21 mouse cellular contexts compared by ENCODE assay signal in the genomic region with DNA sequence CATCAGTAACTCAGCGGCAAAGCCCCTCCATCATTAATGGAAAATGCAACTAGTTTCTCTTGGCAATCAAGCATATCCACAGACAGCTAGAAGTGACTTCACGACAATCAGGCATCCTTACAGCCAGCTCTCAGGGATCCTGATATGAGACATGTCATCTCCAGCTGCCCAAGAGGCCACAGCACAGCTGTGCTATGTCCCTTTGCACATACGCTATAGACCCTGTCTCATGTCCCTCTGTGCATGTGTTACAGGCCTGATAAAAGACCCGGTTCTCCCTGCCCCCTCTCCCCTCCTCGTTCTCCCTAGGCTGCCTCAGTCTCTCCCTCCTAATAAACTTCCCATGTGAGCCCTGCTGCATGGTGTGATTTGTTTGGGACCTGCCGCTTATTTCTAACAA.
DNase-seq lines count a peak whose midpoint lies in the region; ATAC-seq and TF ChIP-seq lines count a peak whose summit lies in the region.
"Had no signal": no experiment of that assay in that cellular context is flagged by ENCODE, and none has a peak within 500 bp of the region (broad histone marks: within the 10 kb centered on the region; RNA-seq: fewer than 3 reads in every experiment).

No protein-coding gene starts in this region.

- H3K27me3 ChIP-seq in lung, embryonic 14.5 days (ENCODE audit: insufficient read depth, low read length) = no peaks in the 10 kb centered on the region
- no peaks in the 10 kb centered on the region for H3K27me3 ChIP-seq in lung, embryonic 15.5 days
- no peaks in the 10 kb centered on the region for H3K27me3 ChIP-seq in lung, embryonic 16.5 days (ENCODE audit: control insufficient read depth, insufficient read depth, low read depth, low read length)
- H3K27me3 ChIP-seq: CH12.LX, Patski had no signal

- 51% methylated on average over 6 of the region's 6 CpGs for WGBS in lung, embryonic 14.5 days
- 41% methylated on average over 6 of the region's 6 CpGs for WGBS in lung, embryonic 15.5 days
- 63% methylated on average over 6 of the region's 6 CpGs for WGBS in lung, embryonic 16.5 days

- H3K4me3 ChIP-seq in lung, embryonic 14.5 days (ENCODE audit: low read depth, low read length) = no peak overlapping the region
- H3K4me3 ChIP-seq in lung, embryonic 15.5 days = no peak overlapping the region
- no peak overlapping the region for H3K4me3 ChIP-seq in lung, embryonic 16.5 days (ENCODE audit: low read length)

- TF ChIP-seq CTCF in lung, embryonic 14.5 days (IDR thresholded peaks at IDR 0.05; ENCODE audit: low read depth) = no peak

- H3K9ac ChIP-seq in lung, embryonic 14.5 days = no peak overlapping the region
- no peak overlapping the region for H3K9ac ChIP-seq in lung, embryonic 15.5 days
- H3K9ac ChIP-seq in lung, embryonic 16.5 days (ENCODE audit: low read length) = no peak overlapping the region

- H3K4me1 ChIP-seq in lung, embryonic 14.5 days (ENCODE audit: insufficient read depth) = no peaks in the 10 kb centered on the region
- H3K4me1 ChIP-seq in lung, embryonic 15.5 days = no peaks in the 10 kb centered on the region
- no peaks in the 10 kb centered on the region for H3K4me1 ChIP-seq in lung, embryonic 16.5 days (replicated peaks; ENCODE audit: control insufficient read depth, insufficient read depth, low read length)

- no peaks in the 10 kb centered on the region for H3K36me3 ChIP-seq in lung, embryonic 14.5 days (ENCODE audit: insufficient read depth)
- no peaks in the 10 kb centered on the region for H3K36me3 ChIP-seq in lung, embryonic 15.5 days
- no peaks in the 10 kb centered on the region for H3K36me3 ChIP-seq in lung, embryonic 16.5 days (ENCODE audit: control insufficient read depth, insufficient read depth, low read length)
- H3K36me3 ChIP-seq: G1E had no signal

- no peak overlapping the region for H3K27ac ChIP-seq in lung, embryonic 14.5 days (ENCODE audit: low read depth)
- H3K27ac ChIP-seq in lung, embryonic 15.5 days = no peak overlapping the region
- H3K27ac ChIP-seq in lung, embryonic 16.5 days (ENCODE audit: low read length) = no peak overlapping the region

- ATAC-seq in lung, embryonic 14.5 days (ENCODE audit: insufficient read depth) = peak; percentile 99
- ATAC-seq in lung, embryonic 15.5 days (ENCODE audit: borderline replicate concordance, extremely low read depth, low FRiP score, low TSS enrichment) = peak; percentile 83; the same call in 1 of the 2 replicates
- ATAC-seq in lung, embryonic 16.5 days (ENCODE audit: low read depth) = peak; percentile 80
- ATAC-seq: activated CD4-positive, CD25-positive, alpha-beta regulatory T cell, adult 4 months; CD4-positive, CD25-positive, alpha-beta regulatory T cell, adult 4 months; Patski had no signal

- H3K9me3 ChIP-seq in lung, embryonic 14.5 days (ENCODE audit: low read depth, low read length) = no peaks in the 10 kb centered on the region
- H3K9me3 ChIP-seq in lung, embryonic 15.5 days = no peaks in the 10 kb centered on the region
- no peaks in the 10 kb centered on the region for H3K9me3 ChIP-seq in lung, embryonic 16.5 days (ENCODE audit: control insufficient read depth, low read length)
- H3K9me3 ChIP-seq: G1E had no signal

- DNase-seq in lung, embryonic 14.5 days = peak; percentile 79
- no peak for DNase-seq in lung, postnatal 4 days
- DNase-seq in lung, postnatal 36 days = no peak
- no peak for DNase-seq in lung, postnatal 10 days
- DNase-seq: adrenal gland, adult 2 months; adrenal gland, adult 8-10 months; adrenal gland, postnatal 10 days; adrenal gland, postnatal 14 days; adrenal gland, postnatal 25 days; adrenal gland, postnatal 36 days; B cell, adult 2 months; cerebellum, adult 11 months; cerebellum, adult 11-12 months; cerebellum, adult 18-20 months had no signal

- H3K4me2 ChIP-seq in lung, embryonic 14.5 days = no peak overlapping the region
- no peak overlapping the region for H3K4me2 ChIP-seq in lung, embryonic 15.5 days
- no peak overlapping the region for H3K4me2 ChIP-seq in lung, embryonic 16.5 days (ENCODE audit: low read depth, low read length)
